Mouse (Mus musculus): ENCODE results near the gene Nme2.

Nme2 gene

GRCm38 (mm10) chr11:93956159-93956558 lies at the start of gene Nme2:
Gene Nme2 (minus strand): TSS chr11:93956259.
- DNase-seq (ENCODE audit: low spot score), result no peak

GRCm38 (mm10) chr11:94003346-94003745 lies 47.3 kb upstream of the Nme2 start:
- DNase-seq (ENCODE audit: low spot score), result no peak

- no peak for DNase-seq (ENCODE audit: low spot score)
These were observed 43.2 kb upstream of the Nme2 start for GRCm38 (mm10) chr11:93999276-93999675.

- DNase-seq (ENCODE audit: low spot score), result peak; percentile 7
These were observed 41.2 kb upstream of the Nme2 start for GRCm38 (mm10) chr11:93997141-93997775.

- DNase-seq (ENCODE audit: low spot score), result peak; percentile 30
These were observed 40.5 kb upstream of the Nme2 start for GRCm38 (mm10) chr11:93996306-93997140.

GRCm38 (mm10) chr11:93995720-93996305 lies 39.8 kb upstream of the Nme2 start, which contains the start of gene Spag9:
Gene Spag9 (plus strand): TSS chr11:93996091.
- DNase-seq (ENCODE audit: low spot score), result peak; percentile 93

GRCm38 (mm10) chr11:93995111-93995719 lies 39.2 kb upstream of the Nme2 start:
- DNase-seq (ENCODE audit: low spot score), result peak; percentile 81

- no peak for DNase-seq (ENCODE audit: low spot score)
These were observed 38.5 kb upstream of the Nme2 start for GRCm38 (mm10) chr11:93994531-93994930.

GRCm38 (mm10) chr11:93988328-93989062 lies 32.4 kb upstream of the Nme2 start:
- DNase-seq (ENCODE audit: low spot score), result no peak

- no peak for DNase-seq (ENCODE audit: low spot score)
These were observed 31.7 kb upstream of the Nme2 start for GRCm38 (mm10) chr11:93987625-93988327.

- no peak for DNase-seq (ENCODE audit: low spot score)
These were observed 31.0 kb upstream of the Nme2 start for GRCm38 (mm10) chr11:93987026-93987425.

GRCm38 (mm10) chr11:93986298-93986697 lies 30.2 kb upstream of the Nme2 start:
- DNase-seq (ENCODE audit: low spot score), result no peak

- no peak for DNase-seq (ENCODE audit: low spot score)
These were observed 29.2 kb upstream of the Nme2 start for GRCm38 (mm10) chr11:93985265-93985664.

- no peak for DNase-seq (ENCODE audit: low spot score)
These were observed 28.6 kb upstream of the Nme2 start for GRCm38 (mm10) chr11:93984619-93985018.

GRCm38 (mm10) chr11:93979502-93980049 lies 23.5 kb upstream of the Nme2 start:
- no peak for DNase-seq (ENCODE audit: low spot score)

- DNase-seq (ENCODE audit: low spot score), result no peak
These were observed 16.9 kb upstream of the Nme2 start for GRCm38 (mm10) chr11:93972951-93973350.

- no peak for DNase-seq (ENCODE audit: low spot score)
These were observed 13.7 kb upstream of the Nme2 start for GRCm38 (mm10) chr11:93969799-93970198.

- DNase-seq (ENCODE audit: low spot score), result no peak
These were observed 13.1 kb upstream of the Nme2 start for GRCm38 (mm10) chr11:93969171-93969570.

GRCm38 (mm10) chr11:93968848-93969128 lies 12.7 kb upstream of the Nme2 start:
- no peak for DNase-seq (ENCODE audit: low spot score)

- DNase-seq (ENCODE audit: low spot score), result peak; percentile 99
These were observed 12.2 kb upstream of the Nme2 start, which contains the start of the genes Gm20390 and Nme1 for GRCm38 (mm10) chr11:93968005-93968847. Gene Gm20390 (minus strand): TSS chr11:93968293. Gene Nme1 (minus strand): TSS chr11:93968521.
